Mouse (Mus musculus): Measurements from ENCODE around the gene Cbln4.

- TF ChIP-seq CTCF (IDR thresholded peaks at IDR 0.05; ENCODE audit: borderline replicate concordance, extremely low read depth, insufficient read depth, insufficient read length) = no peak
- no peak for TF ChIP-seq POLR2A (IDR thresholded peaks at IDR 0.05; ENCODE audit: borderline replicate concordance, extremely low read depth, insufficient read depth, insufficient read length, poor library complexity, severe bottlenecking)
Measured at GRCm38 (mm10) chr2:172039601-172040000, 3.7 kb downstream of the Cbln4 start.
